In genomic region chr2:130840846-130841245, GRCm38 (mm10) we compare ENCODE assay signal across 8 mouse cellular contexts.
A peak's percentile ranks its signal among the peaks of the same experiment; 100 is the strongest.
DNase-seq lines count a peak whose midpoint lies in the region; ATAC-seq lines count a peak whose summit lies in the region.

No protein-coding gene starts in this region.

- H3K27me3 ChIP-seq in midbrain, embryonic 11.5 days (ENCODE audit: control insufficient read depth, insufficient read depth, low read length), result no peaks in the 10 kb centered on the region
- no peaks in the 10 kb centered on the region for H3K27me3 ChIP-seq in stomach, embryonic 16.5 days (ENCODE audit: control insufficient read depth, insufficient read depth, low read length)

- peak overlapping the region; percentile 75 for H3K4me3 ChIP-seq in midbrain, embryonic 11.5 days (ENCODE audit: low read depth, low read length)
- H3K4me3 ChIP-seq in stomach, embryonic 16.5 days (replicated peaks; ENCODE audit: low read length), result 0 out of 2 replicates have a peak overlapping the region, but pooled peaks have one; percentile 5

- peak overlapping the region; percentile 17; the same call in 1 of the 2 replicates for H3K9ac ChIP-seq in midbrain, embryonic 11.5 days (ENCODE audit: low read length)
- no peak overlapping the region for H3K9ac ChIP-seq in stomach, embryonic 16.5 days (ENCODE audit: low read length)

- intact Hi-C loops in left cerebral cortex, postnatal 36 days (cut with DNase I), result loop anchor here (2.0 kb wide), 1 partner anchor 66 kb away; the partner anchor contains the start of genes 4930402H24Rik and Atrn

- peak overlapping the region; percentile 48; the same call in 1 of the 2 replicates for H3K27ac ChIP-seq in midbrain, embryonic 11.5 days (ENCODE audit: low read depth, low read length)
- no peak overlapping the region for H3K27ac ChIP-seq in stomach, embryonic 16.5 days (ENCODE audit: low read length)

- WGBS in midbrain, embryonic 11.5 days, result 4% methylated on average over 4 of the region's 4 CpGs
- 11% methylated on average over 4 of the region's 4 CpGs for WGBS in stomach, embryonic 16.5 days

- no peaks in the 10 kb centered on the region for H3K36me3 ChIP-seq in midbrain, embryonic 11.5 days (ENCODE audit: control insufficient read depth, insufficient read depth, low read length)
- no peaks in the 10 kb centered on the region for H3K36me3 ChIP-seq in stomach, embryonic 16.5 days (ENCODE audit: control insufficient read depth, insufficient read depth, low read length)

- DNase-seq in Muller cell, postnatal 12 days (ENCODE audit: inconsistent ontology term), result peak; percentile 69
- DNase-seq in cerebellum, postnatal 14 days, result peak; percentile 89 to 90
- DNase-seq in frontal cortex, postnatal 25 days (ENCODE audit: low spot score in 2 of 2), result peak; percentile 53 to 57
- DNase-seq in kidney, adult 18-20 months, result peak; percentile 70
- peak; percentile 48 to 75 for DNase-seq in left cerebral cortex, postnatal 36 days (ENCODE audit: low spot score in 2 of 2)
- DNase-seq in midbrain, embryonic 11.5 days (ENCODE audit: low spot score, missing footprints), result peak; percentile 95
- no peak for DNase-seq in ovary, postnatal 36 days (ENCODE audit: low spot score)

- ATAC-seq in midbrain, embryonic 11.5 days (ENCODE audit: low FRiP score), result peak; percentile 74
- ATAC-seq in stomach, embryonic 16.5 days (ENCODE audit: insufficient read depth, low FRiP score), result no peak

- H3K9me3 ChIP-seq in midbrain, embryonic 11.5 days (ENCODE audit: control insufficient read depth, low read length), result no peaks in the 10 kb centered on the region
- no peaks in the 10 kb centered on the region for H3K9me3 ChIP-seq in stomach, embryonic 16.5 days (replicated peaks; ENCODE audit: control insufficient read depth, low read length)

- H3K4me2 ChIP-seq in midbrain, embryonic 11.5 days, result peak overlapping the region; percentile 69
- H3K4me2 ChIP-seq in stomach, embryonic 16.5 days (ENCODE audit: low read depth, low read length), result peak overlapping the region; percentile 69

- peaks cover 2% of the 10 kb centered on the region; the same call in 1 of the 2 replicates for H3K4me1 ChIP-seq in midbrain, embryonic 11.5 days (ENCODE audit: control insufficient read depth, insufficient read depth, low read length)
- H3K4me1 ChIP-seq in stomach, embryonic 16.5 days (ENCODE audit: control insufficient read depth, insufficient read depth, low read length), result 0 out of 2 replicates have a peak, but pooled peaks cover 4% of the 10 kb centered on the region
